Mouse (Mus musculus) large intestine, adult 2 months (tissue): ENCODE data around the gene Mt1. TPM values are rescaled to one million over a fixed set of nuclear protein-coding genes. Genes with fewer than 3 reads are reported as not detected.
"Not testable (repeated sequence)": the region's sequence is repeated elsewhere in the genome, so short reads cannot be mapped to it uniquely, and the experiment has no call there.

Experiments used
- DNase-seq: peaks from one replicate; pipeline ENCODE4 v3.0.0-alpha.2; 2012; ENCODE audit warnings: low read depth, low spot score
- whole genome bisulfite sequencing: fragments of 180-500 bp; shearing (Covaris S2); methylation state at CpG from one replicate; pipeline ENCODE4 v1.1.7; 2018; 5-methylcytosine and 5-hydroxymethylcytosine counted together
- polyA plus RNA-seq: library from polyadenylated mRNA; depleted of rRNA; stranded (reverse); fragments of >200 nt; gene quantifications from 2 replicates; pipeline ENCODE4 v1.2.3, GENCODE M21; 2012; rRNA removed

The Mt1 gene
- 839 and 1,256 TPM in 2 replicates for polyA plus RNA-seq

GRCm38 (mm10) chr8:94178857-94179712 lies at the start of gene Mt1:
Gene Mt1 (plus strand): TSS chr8:94179082.
- DNase-seq = no peak
- under 1% methylated on average over 50 of the region's 50 CpGs for WGBS

- DNase-seq = no peak
- WGBS = 79% methylated on average over 6 of the region's 6 CpGs
These were observed 49.6 kb upstream of the Mt1 start for GRCm38 (mm10) chr8:94129133-94129789.

DNA sequence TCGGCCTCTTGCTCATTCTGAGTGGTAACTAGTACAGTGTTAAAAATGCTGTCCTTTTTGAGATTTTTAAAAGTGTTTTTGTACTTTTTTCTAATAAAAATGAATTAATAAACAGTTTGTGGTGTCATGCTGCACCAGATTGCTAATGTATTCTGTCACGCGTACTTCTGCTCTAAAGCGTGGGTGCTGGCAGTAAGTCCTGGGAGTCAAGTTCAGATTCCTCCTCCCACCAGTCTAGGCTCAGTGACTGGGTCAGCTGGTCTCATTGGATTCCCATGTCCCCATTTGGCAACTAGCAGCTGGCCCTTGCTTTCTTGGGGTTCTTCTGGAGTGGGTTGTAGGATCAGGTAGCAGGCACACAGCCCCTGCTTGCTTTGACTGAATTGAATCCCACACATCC lies 48.8 kb upstream of the Mt1 start:
- WGBS = 94% methylated on average over 4 of the region's 4 CpGs
- DNase-seq = no peak

DNA sequence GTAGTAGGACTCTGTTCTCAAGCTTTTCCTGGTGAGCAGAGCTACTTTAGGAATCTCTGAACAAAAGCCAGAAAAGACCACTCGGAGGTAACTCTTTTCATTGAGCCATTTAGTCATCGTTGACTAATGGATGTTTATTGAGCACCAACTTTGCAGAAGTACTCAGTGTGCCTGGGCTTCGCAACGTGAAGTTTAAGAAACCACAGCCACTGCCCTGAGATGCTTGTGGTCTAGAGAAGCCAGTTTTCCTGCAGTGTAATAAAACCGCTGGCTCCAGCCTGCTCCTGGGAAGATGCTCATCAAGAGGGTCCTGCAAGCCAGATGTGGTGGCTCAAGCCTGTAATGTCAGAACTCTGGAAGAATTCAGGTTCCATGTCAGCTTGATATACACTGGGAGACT lies 46.8 kb upstream of the Mt1 start:
- 58% methylated on average over 5 of the region's 5 CpGs for WGBS
- no peak for DNase-seq

- not testable (repeated sequence) for DNase-seq
- WGBS = 29% methylated on average over 3 of the region's 3 CpGs
These were observed 44.3 kb upstream of the Mt1 start for GRCm38 (mm10) chr8:94134601-94135000.

- no peak for DNase-seq
- WGBS = 90% methylated on average over 6 of the region's 6 CpGs
These were observed 43.3 kb upstream of the Mt1 start for GRCm38 (mm10) chr8:94135556-94135955.

GRCm38 (mm10) chr8:94136192-94136591 lies 42.7 kb upstream of the Mt1 start:
- WGBS = 78% methylated on average over 7 of the region's 7 CpGs
- no peak for DNase-seq

DNA sequence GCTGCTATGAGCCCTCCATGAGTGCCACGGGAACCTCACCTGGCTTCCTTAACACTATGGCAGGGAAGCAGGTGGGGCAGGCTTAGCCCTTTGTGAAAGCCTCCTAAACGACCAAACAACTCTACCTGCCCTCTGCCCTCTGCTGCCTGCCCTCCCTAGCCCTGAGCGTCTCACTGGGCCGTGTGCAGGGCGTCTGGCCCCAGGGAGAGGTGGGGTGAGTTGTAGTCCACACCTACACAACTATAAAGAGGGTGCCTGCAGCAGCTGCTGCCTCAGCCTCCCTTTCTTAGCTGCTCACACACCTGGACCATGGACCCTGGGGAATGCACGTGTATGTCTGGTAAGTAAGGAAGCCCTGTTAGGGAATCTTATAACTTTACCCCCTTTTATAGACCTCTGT lies 41.9 kb upstream of the Mt1 start, which contains the start of gene Mt4:
Mt4 (plus strand) TSS at position 265 of the 400 bp plus-strand sequence.
- no peak for DNase-seq
- WGBS = 38% methylated on average over 6 of the region's 6 CpGs

GRCm38 (mm10) chr8:94140266-94140795 lies 38.6 kb upstream of the Mt1 start:
- 77% methylated on average over 4 of the region's 4 CpGs for WGBS
- no peak for DNase-seq

GRCm38 (mm10) chr8:94148236-94148635 lies 30.6 kb upstream of the Mt1 start:
- WGBS = 36% methylated on average over 5 of the region's 5 CpGs
- no peak for DNase-seq

- no peak for DNase-seq
- WGBS = 80% methylated on average over 5 of the region's 5 CpGs
These were observed 28.0 kb upstream of the Mt1 start for GRCm38 (mm10) chr8:94150925-94151324.

DNA sequence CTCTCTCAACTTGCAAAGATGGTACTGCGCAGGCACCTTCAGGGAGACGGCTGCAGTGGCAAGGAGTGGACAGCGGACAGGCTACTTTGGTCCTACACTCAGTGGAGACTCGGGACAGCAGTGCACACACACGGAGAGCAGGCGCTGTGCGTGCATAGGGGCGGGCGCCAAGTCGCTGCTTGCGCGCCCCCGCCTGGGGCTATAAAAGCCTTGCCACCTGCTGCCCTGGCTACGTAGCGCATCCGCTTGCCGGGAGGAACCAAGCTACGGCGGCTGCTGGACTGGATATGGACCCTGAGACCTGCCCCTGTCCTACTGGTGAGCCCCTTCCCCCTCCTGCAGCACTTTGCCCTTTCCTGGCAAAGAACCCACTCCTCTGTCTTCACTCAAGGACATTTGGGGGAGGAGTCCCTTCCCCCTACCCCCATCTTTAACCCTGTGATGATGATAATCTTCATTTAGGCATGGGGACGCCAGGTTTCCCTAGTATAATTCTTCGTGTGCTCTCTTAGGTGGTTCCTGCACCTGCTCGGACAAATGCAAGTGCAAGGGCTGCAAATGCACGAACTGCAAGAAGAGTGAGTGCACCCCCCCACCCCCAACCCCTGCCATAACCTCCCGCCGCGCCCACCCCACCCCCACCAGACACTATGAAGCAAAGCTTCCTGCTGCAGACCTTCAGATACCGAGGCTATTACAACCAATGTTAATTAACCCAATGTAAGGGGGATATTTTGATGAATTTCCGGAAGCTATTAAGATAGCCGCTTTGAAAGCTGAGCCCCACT lies 26.2 kb upstream of the Mt1 start, which contains the start of gene Mt3:
Mt3 (plus strand) TSS at position 95 of the 788 bp plus-strand sequence.
- DNase-seq = no peak
- WGBS = 6% methylated on average over 29 of the region's 29 CpGs

- DNase-seq = no peak
- 50% methylated on average over 7 of the region's 7 CpGs for WGBS
These were observed 25.4 kb upstream of the Mt1 start for GRCm38 (mm10) chr8:94153451-94153850.

DNA sequence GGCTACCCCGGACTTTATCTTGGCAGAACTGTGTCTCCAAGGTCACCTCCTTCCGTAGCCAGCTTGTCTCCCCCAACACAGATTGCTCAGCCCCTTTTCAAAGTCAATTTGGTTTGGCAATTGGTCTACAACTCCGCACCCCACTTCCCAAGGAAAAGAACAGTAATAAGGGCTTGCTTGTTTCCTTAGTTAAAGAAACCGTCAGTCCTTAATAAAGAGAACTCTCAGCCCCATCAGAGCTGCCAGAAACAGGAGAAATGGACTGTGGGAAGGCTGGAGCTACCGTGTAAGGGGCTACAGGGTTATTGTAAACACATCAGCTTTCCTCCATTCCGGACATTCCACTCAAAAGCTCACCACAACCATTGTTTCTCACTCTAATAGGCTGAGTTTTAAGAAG lies 24.3 kb upstream of the Mt1 start:
- WGBS = 50% methylated on average over 6 of the region's 6 CpGs
- no peak for DNase-seq

DNA sequence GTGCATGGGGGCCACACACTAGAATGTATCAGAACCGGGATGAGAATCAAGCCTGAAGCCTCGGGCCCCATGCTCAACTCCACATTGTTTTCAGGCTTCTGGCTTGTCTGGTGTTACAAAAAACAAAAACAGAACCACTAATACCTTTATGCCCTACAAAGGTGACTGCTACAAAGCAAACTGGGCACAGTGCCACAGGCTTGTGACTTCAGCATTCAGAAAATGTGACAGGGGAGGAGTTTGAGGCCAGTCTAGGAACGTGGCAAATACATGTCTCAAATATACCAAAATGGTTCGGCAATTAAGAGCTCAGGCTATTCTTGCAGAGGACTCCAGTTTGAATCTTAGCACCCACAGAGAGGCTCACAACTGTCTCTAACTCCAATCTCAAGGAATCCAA lies 22.8 kb upstream of the Mt1 start:
- 52% methylated on average over 4 of the region's 4 CpGs for WGBS
- no peak for DNase-seq

DNA sequence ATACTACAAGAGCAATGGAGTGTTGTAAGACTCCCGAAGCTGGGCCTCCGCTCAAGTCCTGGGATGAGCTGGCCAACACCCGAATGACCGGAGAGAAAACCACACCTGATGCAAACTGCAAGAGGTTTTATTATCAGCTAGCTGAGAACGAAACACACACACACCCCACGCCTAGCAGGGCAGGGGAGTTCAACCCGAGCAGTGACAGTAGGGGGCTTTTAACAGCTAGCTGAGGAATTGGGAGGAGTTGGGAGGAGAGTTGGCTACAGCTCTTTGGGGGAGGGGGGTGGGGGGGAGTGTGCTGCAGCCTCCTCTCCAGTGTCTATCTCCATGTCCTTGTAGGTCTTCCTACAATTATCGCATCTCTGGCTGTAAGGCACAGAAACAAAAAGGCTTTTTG lies 13.1 kb upstream of the Mt1 start:
- 77% methylated on average over 8 of the region's 8 CpGs for WGBS

DNA sequence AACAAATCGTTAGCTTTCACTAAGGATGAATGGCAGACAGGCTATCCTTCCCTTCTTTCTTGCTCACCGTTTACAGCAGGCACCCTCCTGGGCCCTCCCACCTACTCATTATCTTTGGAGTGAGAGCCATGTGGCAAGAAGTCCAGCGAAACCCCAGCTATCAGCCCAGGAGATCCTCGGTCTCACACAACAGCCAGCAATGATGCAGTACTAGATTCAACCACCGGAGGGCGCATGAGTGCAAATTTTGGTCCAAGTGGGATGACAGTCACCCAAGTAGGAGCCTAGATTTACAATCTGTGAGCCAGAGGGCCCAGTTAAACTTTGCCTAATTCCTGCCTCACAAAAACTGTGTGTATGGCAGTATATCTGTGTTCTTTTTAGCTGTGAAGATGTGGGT lies 11.6 kb upstream of the Mt1 start:
- WGBS = 3% methylated on average over 6 of the region's 6 CpGs
- peak; percentile 85 for DNase-seq

More for the DNA sequence above, 13.1 kb upstream of the Mt1 start:
- DNase-seq = not testable (repeated sequence)

DNA sequence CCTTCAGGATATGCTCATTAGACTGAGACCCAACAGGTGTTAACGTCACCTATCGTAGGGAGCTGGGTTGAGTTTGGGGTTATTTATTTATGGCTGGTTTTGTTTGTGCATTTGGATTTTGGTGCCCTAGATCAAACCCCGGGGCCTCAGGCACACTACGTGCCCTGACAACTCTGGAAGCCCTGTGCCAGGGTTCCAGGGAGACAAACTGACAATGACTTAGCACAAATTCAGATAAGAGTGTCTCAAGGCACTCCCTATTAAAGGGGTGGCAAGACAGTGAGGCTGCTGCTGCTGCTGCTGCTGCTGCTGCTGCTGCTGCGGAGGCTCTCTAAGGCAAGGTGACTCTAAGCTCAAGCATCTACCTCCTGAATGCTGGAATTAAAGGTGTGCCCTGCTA lies 9.3 kb upstream of the Mt1 start:
- DNase-seq = no peak
- WGBS = 74% methylated on average over 5 of the region's 5 CpGs

GRCm38 (mm10) chr8:94171321-94171755 lies 7.5 kb upstream of the Mt1 start:
- 61% methylated on average over 10 of the region's 10 CpGs for WGBS
- DNase-seq = no peak
